Mouse (Mus musculus): Measurements from ENCODE around the gene Pcgf2. TPM values are rescaled to one million over a fixed set of nuclear protein-coding genes. Genes with fewer than 3 reads are reported as not detected.

Pcgf2 gene
- 23.2 and 24.1 TPM in 2 replicates for polyA plus RNA-seq (2016; fragmentation: Nextera tagmentation; extraction: Ambion mirVana)

- H3K4me1 ChIP-seq: peaks cover 61% of the 10 kb centered on the region
- DNase-seq (ENCODE audit: low spot score): peak; percentile 80
- H3K9me3 ChIP-seq: no peaks in the 10 kb centered on the region
- under 1% methylated on average over 85 of the region's 85 CpGs for WGBS
- peak within 1 kb of the TSS; percentile 99 for H3K27ac ChIP-seq (replicated peaks)
- H3K4me3 ChIP-seq: peak within 1 kb of the TSS; percentile 94
- peaks cover 22% of the 10 kb centered on the region for H3K36me3 ChIP-seq (replicated peaks)
- H3K27me3 ChIP-seq (replicated peaks; ENCODE audit: low read depth, poor library complexity, severe bottlenecking): no peaks in the 10 kb centered on the region; the same call in 1 of the 2 replicates
Observed at GRCm38 (mm10) chr11:97700003-97700745, at the start of gene Pcgf2. Gene Pcgf2 (minus strand): TSS chr11:97700497.

- DNase-seq (ENCODE audit: low spot score): no peak
- WGBS: 92% methylated on average over 5 of the region's 5 CpGs
- H3K27ac ChIP-seq (replicated peaks): no peak overlapping the region
- H3K4me1 ChIP-seq: peaks cover 14% of the 10 kb centered on the region
- no peak overlapping the region for H3K4me3 ChIP-seq
- H3K36me3 ChIP-seq (replicated peaks): peaks cover 74% of the 10 kb centered on the region
- H3K9me3 ChIP-seq: peaks cover 7% of the 10 kb centered on the region; the same call in 1 of the 2 replicates
- H3K27me3 ChIP-seq (replicated peaks; ENCODE audit: low read depth, poor library complexity, severe bottlenecking): no peaks in the 10 kb centered on the region
Observed at GRCm38 (mm10) chr11:97748496-97748895, 48.2 kb upstream of the Pcgf2 start.

- Histone ChIP-seq H3K27me3 (replicated peaks; ENCODE audit: low read depth, poor library complexity, severe bottlenecking) (no peaks in the 10 kb centered on the region), H3K9me3 (peaks cover 7% of the 10 kb centered on the region; the same call in 1 of the 2 replicates), H3K27ac (replicated peaks) (no peak overlapping the region), H3K4me3 (no peak overlapping the region), H3K4me1 (peaks cover 21% of the 10 kb centered on the region), H3K36me3 (replicated peaks) (peaks cover 67% of the 10 kb centered on the region)
- 95% methylated on average over 8 of the region's 8 CpGs for WGBS
- DNase-seq (ENCODE audit: low spot score): no peak
Observed at GRCm38 (mm10) chr11:97747773-97748172, 47.5 kb upstream of the Pcgf2 start.

GRCm38 (mm10) chr11:97745331-97745721 lies 45.0 kb upstream of the Pcgf2 start:
- peak overlapping the region; percentile 99 for H3K27ac ChIP-seq (replicated peaks)
- 13% methylated on average over 13 of the region's 13 CpGs for WGBS

GRCm38 (mm10) chr11:97744718-97745330 lies 44.5 kb upstream of the Pcgf2 start:
- WGBS: 2% methylated on average over 57 of the region's 57 CpGs
- H3K9me3 ChIP-seq: no peaks in the 10 kb centered on the region
- peaks cover 40% of the 10 kb centered on the region for H3K36me3 ChIP-seq (replicated peaks)
- DNase-seq (ENCODE audit: low spot score): peak; percentile 99
- H3K27ac ChIP-seq (replicated peaks): peak overlapping the region; percentile 99
- H3K27me3 ChIP-seq (replicated peaks; ENCODE audit: low read depth, poor library complexity, severe bottlenecking): no peaks in the 10 kb centered on the region
- peak overlapping the region; percentile 90 for H3K4me3 ChIP-seq
- peaks cover 38% of the 10 kb centered on the region for H3K4me1 ChIP-seq

More at GRCm38 (mm10) chr11:97745331-97745721, 45.0 kb upstream of the Pcgf2 start:
- Histone ChIP-seq H3K4me1 (peaks cover 33% of the 10 kb centered on the region), H3K36me3 (replicated peaks) (peaks cover 43% of the 10 kb centered on the region), H3K9me3 (no peaks in the 10 kb centered on the region), H3K27me3 (replicated peaks; ENCODE audit: low read depth, poor library complexity, severe bottlenecking) (no peaks in the 10 kb centered on the region), H3K4me3 (peak overlapping the region; percentile 90)
- no peak for DNase-seq (ENCODE audit: low spot score)

GRCm38 (mm10) chr11:97744063-97744717 lies 43.9 kb upstream of the Pcgf2 start, which contains the start of gene Pip4k2b:
Gene Pip4k2b (minus strand): TSS chr11:97744704.
- H3K9me3 ChIP-seq: no peaks in the 10 kb centered on the region
- no peaks in the 10 kb centered on the region for H3K27me3 ChIP-seq (replicated peaks; ENCODE audit: low read depth, poor library complexity, severe bottlenecking)
- peak within 1 kb of the TSS; percentile 99 for H3K27ac ChIP-seq (replicated peaks)
- peak within 1 kb of the TSS; percentile 90 for H3K4me3 ChIP-seq
- H3K36me3 ChIP-seq (replicated peaks): peaks cover 37% of the 10 kb centered on the region
- H3K4me1 ChIP-seq: peaks cover 42% of the 10 kb centered on the region
- WGBS: under 1% methylated on average over 63 of the region's 63 CpGs
- no peak for DNase-seq (ENCODE audit: low spot score)

- Histone ChIP-seq H3K4me3 (peak overlapping the region; percentile 90), H3K36me3 (replicated peaks) (peaks cover 35% of the 10 kb centered on the region), H3K27me3 (replicated peaks; ENCODE audit: low read depth, poor library complexity, severe bottlenecking) (no peaks in the 10 kb centered on the region), H3K27ac (replicated peaks) (peak overlapping the region; percentile 99; the same call in 1 of the 2 replicates), H3K9me3 (no peaks in the 10 kb centered on the region), H3K4me1 (peaks cover 42% of the 10 kb centered on the region)
- 47% methylated on average over 9 of the region's 9 CpGs for WGBS
- no peak for DNase-seq (ENCODE audit: low spot score)
Observed at GRCm38 (mm10) chr11:97743423-97743822, 43.1 kb upstream of the Pcgf2 start.

GRCm38 (mm10) chr11:97742591-97742990 lies 42.3 kb upstream of the Pcgf2 start:
- Histone ChIP-seq H3K9me3 (no peaks in the 10 kb centered on the region), H3K4me3 (peak overlapping the region; percentile 90), H3K27me3 (replicated peaks; ENCODE audit: low read depth, poor library complexity, severe bottlenecking) (no peaks in the 10 kb centered on the region), H3K4me1 (peaks cover 48% of the 10 kb centered on the region), H3K27ac (replicated peaks) (peak overlapping the region; percentile 30; the same call in 1 of the 2 replicates), H3K36me3 (replicated peaks) (peaks cover 26% of the 10 kb centered on the region)
- WGBS: 80% methylated on average over 9 of the region's 9 CpGs
- DNase-seq (ENCODE audit: low spot score): no peak

- Histone ChIP-seq H3K36me3 (replicated peaks) (peaks cover 23% of the 10 kb centered on the region), H3K4me3 (peak overlapping the region; percentile 90; the same call in 1 of the 2 replicates), H3K9me3 (no peaks in the 10 kb centered on the region), H3K4me1 (peaks cover 52% of the 10 kb centered on the region), H3K27ac (replicated peaks) (no peak overlapping the region), H3K27me3 (replicated peaks; ENCODE audit: low read depth, poor library complexity, severe bottlenecking) (no peaks in the 10 kb centered on the region)
- 91% methylated on average over 5 of the region's 5 CpGs for WGBS
- DNase-seq (ENCODE audit: low spot score): no peak
Observed at GRCm38 (mm10) chr11:97742157-97742556, 41.9 kb upstream of the Pcgf2 start.

GRCm38 (mm10) chr11:97740190-97740589 lies 39.9 kb upstream of the Pcgf2 start:
- H3K36me3 ChIP-seq (replicated peaks): peaks cover 9% of the 10 kb centered on the region; the same call in 1 of the 2 replicates
- no peaks in the 10 kb centered on the region for H3K27me3 ChIP-seq (replicated peaks; ENCODE audit: low read depth, poor library complexity, severe bottlenecking)
- DNase-seq (ENCODE audit: low spot score): no peak
- H3K4me3 ChIP-seq: no peak overlapping the region
- 56% methylated on average over 7 of the region's 7 CpGs for WGBS
- peak overlapping the region; percentile 44 for H3K27ac ChIP-seq (replicated peaks)
- H3K9me3 ChIP-seq: no peaks in the 10 kb centered on the region
- H3K4me1 ChIP-seq: peaks cover 50% of the 10 kb centered on the region

GRCm38 (mm10) chr11:97739155-97739554 lies 38.9 kb upstream of the Pcgf2 start:
- 88% methylated on average over 3 of the region's 3 CpGs for WGBS
- Histone ChIP-seq H3K9me3 (no peaks in the 10 kb centered on the region), H3K4me3 (no peak overlapping the region), H3K27me3 (replicated peaks; ENCODE audit: low read depth, poor library complexity, severe bottlenecking) (no peaks in the 10 kb centered on the region), H3K36me3 (replicated peaks) (peaks cover 9% of the 10 kb centered on the region; the same call in 1 of the 2 replicates), H3K27ac (replicated peaks) (no peak overlapping the region), H3K4me1 (peaks cover 54% of the 10 kb centered on the region)
- no peak for DNase-seq (ENCODE audit: low spot score)

- no peak overlapping the region for H3K4me3 ChIP-seq
- H3K27me3 ChIP-seq (replicated peaks; ENCODE audit: low read depth, poor library complexity, severe bottlenecking): no peaks in the 10 kb centered on the region
- H3K4me1 ChIP-seq: peaks cover 54% of the 10 kb centered on the region
- no peak overlapping the region for H3K27ac ChIP-seq (replicated peaks)
- no peaks in the 10 kb centered on the region for H3K9me3 ChIP-seq
- peaks cover 9% of the 10 kb centered on the region; the same call in 1 of the 2 replicates for H3K36me3 ChIP-seq (replicated peaks)
- DNase-seq (ENCODE audit: low spot score): no peak
- 66% methylated on average over 6 of the region's 6 CpGs for WGBS
Observed at GRCm38 (mm10) chr11:97738703-97739102, 38.4 kb upstream of the Pcgf2 start.
